Mouse (Mus musculus): Measurements from ENCODE around the gene Dusp18. TPM values are rescaled to one million over a fixed set of nuclear protein-coding genes. Genes with fewer than 3 reads are reported as not detected.
A peak's percentile ranks its signal among the peaks of the same experiment; 100 is the strongest.

Gene Dusp18
- total and polyA plus RNA-seq, 3 experiments, result 0.81 to 2.2 TPM; not detected in 1

GRCm38 (mm10) chr11:3921281-3921850 lies 26.3 kb downstream of the Dusp18 start:
- peaks cover 6 to 16% of the 10 kb centered on the region in 2 experiments for H3K4me1 ChIP-seq (ENCODE audit: control insufficient read depth in 1 of 2, insufficient read depth in 2 of 2, low read length in 2 of 2)
- TF ChIP-seq NELFE (IDR thresholded peaks at IDR 0.05; ENCODE audit: low read depth, low read length) (no peak), NRF1 (IDR thresholded peaks at IDR 0.05; ENCODE audit: insufficient read depth, low read depth, low read length, poor library complexity, severe bottlenecking) (no peak), TBP (IDR thresholded peaks at IDR 0.05; ENCODE audit: low read depth, low read length) (0 out of 2 replicates have a peak, but pooled peaks have one; percentile 31), HCFC1 (IDR thresholded peaks at IDR 0.05; ENCODE audit: low read depth, low read length) (0 out of 2 replicates have a peak, but pooled peaks have one; percentile 41), ETS1 (IDR thresholded peaks at IDR 0.05; ENCODE audit: low read depth, low read length) (no peak), TCF12 (IDR thresholded peaks at IDR 0.05; ENCODE audit: low read depth, low read length) (no peak), E2F4 (IDR thresholded peaks at IDR 0.05; ENCODE audit: borderline replicate concordance, low read depth, low read length) (no peak), TAL1 (IDR thresholded peaks at IDR 0.05; ENCODE audit: low read length) (no peak), MAZ (IDR thresholded peaks at IDR 0.05; ENCODE audit: low read depth, low read length) (no peak), CTCF (IDR thresholded peaks at IDR 0.05 in 2 of 3, conservative IDR thresholded peaks at IDR 0.05 in 1 of 3; ENCODE audit: control insufficient read depth in 1 of 3, insufficient read depth in 1 of 3, low read depth in 2 of 3, low read length in 3 of 3, poor library complexity in 1 of 3, severe bottlenecking in 1 of 3) (peak; percentile 93 to 97 (median 94)), ELF1 (IDR thresholded peaks at IDR 0.05; ENCODE audit: low read depth, low read length) (0 out of 2 replicates have a peak, but pooled peaks have one; percentile 33), POLR2A (IDR thresholded peaks at IDR 0.05; ENCODE audit: control insufficient read depth in 1 of 2, insufficient read depth in 1 of 2, low read depth in 1 of 2, low read length in 2 of 2, poor library complexity in 1 of 2) (no peak), RAD21 (IDR thresholded peaks at IDR 0.05; ENCODE audit: low read depth, low read length) (peak; percentile 60), MXI1 (IDR thresholded peaks at IDR 0.05; ENCODE audit: low read depth, low read length) (no peak; the same call in 1 of the 2 replicates), GABPA (IDR thresholded peaks at IDR 0.05; ENCODE audit: low read depth, low read length) (no peak), BHLHE40 (IDR thresholded peaks at IDR 0.05; ENCODE audit: borderline replicate concordance, low read depth, low read length) (no peak), MAX (IDR thresholded peaks at IDR 0.05; ENCODE audit: low read length) (no peak), USF1 (IDR thresholded peaks at IDR 0.05; ENCODE audit: low read depth, low read length) (no peak), JUND (IDR thresholded peaks at IDR 0.05; ENCODE audit: low read depth, low read length) (no peak), POLR2AphosphoS2 (IDR thresholded peaks at IDR 0.05; ENCODE audit: low read length) (no peak), RCOR1 (IDR thresholded peaks at IDR 0.05; ENCODE audit: low read depth, low read length) (no peak), UBTF (IDR thresholded peaks at IDR 0.05; ENCODE audit: borderline replicate concordance, insufficient read depth, low read depth, low read length) (no peak), CHD1 (IDR thresholded peaks at IDR 0.05; ENCODE audit: low read depth, low read length) (no peak), MAFK (IDR thresholded peaks at IDR 0.05; ENCODE audit: borderline replicate concordance, low read depth, low read length) (no peak), SIN3A (IDR thresholded peaks at IDR 0.05; ENCODE audit: low read length) (peak; percentile 48; the same call in 1 of the 2 replicates), ZC3H11A (IDR thresholded peaks at IDR 0.05; ENCODE audit: low read depth, low read length) (0 out of 2 replicates have a peak, but pooled peaks have one; percentile 22), SMC3 (IDR thresholded peaks at IDR 0.05; ENCODE audit: low read depth, low read length) (peak; percentile 62), ZKSCAN1 (IDR thresholded peaks at IDR 0.05; ENCODE audit: low read depth, low read length) (no peak), USF2 (IDR thresholded peaks at IDR 0.05; ENCODE audit: borderline replicate concordance in 1 of 2, insufficient read depth in 1 of 2, low read depth in 1 of 2, low read length in 2 of 2) (no peak), MYC (IDR thresholded peaks at IDR 0.05; ENCODE audit: low read depth, low read length) (no peak), EP300 (IDR thresholded peaks at IDR 0.05; ENCODE audit: low read depth in 1 of 2, low read length in 2 of 2) (no peak)
- no peaks in the 10 kb centered on the region for H3K79me2 ChIP-seq (ENCODE audit: control insufficient read depth, insufficient read depth, low read length, poor library complexity)
- H3K27me3 ChIP-seq (ENCODE audit: control insufficient read depth in 1 of 2, insufficient read depth in 2 of 2, low read length in 2 of 2), result no peaks in the 10 kb centered on the region
- no peak overlapping the region for H3K4me3 ChIP-seq (ENCODE audit: control insufficient read depth in 1 of 2, insufficient read depth in 1 of 2, low read depth in 2 of 2, low read length in 2 of 2)
- H3K27ac ChIP-seq (ENCODE audit: control insufficient read depth, low read depth, low read length), result no peak overlapping the region
- H3K9me3 ChIP-seq (replicated peaks; ENCODE audit: insufficient read depth, low read length), result no peaks in the 10 kb centered on the region
- peaks cover 0 to 6% of the 10 kb centered on the region in 2 experiments; a peak in 1 of 4 replicates for H3K36me3 ChIP-seq (ENCODE audit: control insufficient read depth in 1 of 2, insufficient read depth in 2 of 2, low read length in 2 of 2)
- DNase-seq (ENCODE audit: low read depth, low spot score), result peak; percentile 86
- no peak overlapping the region for H3K9ac ChIP-seq (ENCODE audit: control insufficient read depth, low read depth, low read length, poor library complexity, severe bottlenecking)

Data from MEL (cell line).